Mouse (Mus musculus) thymus, adult 2 months (tissue): ENCODE data around the gene Gsn. TPM values are rescaled to one million over a fixed set of nuclear protein-coding genes. Genes with fewer than 3 reads are reported as not detected.

ENCODE experiments used
- DNase-seq: peaks from one replicate; pipeline ENCODE4 v3.0.0; 2021
- H3K27ac ChIP-seq: fragments of 200-500 bp; 2 replicates; pipeline ENCODE4 v1.5.1; 2012; ENCODE audit warnings: low read length, control low read depth; ENCODE audit not compliant: control insufficient read depth, insufficient read depth
- H3K27me3 ChIP-seq: fragments of 200-500 bp; 2 replicates; pipeline ENCODE4 v1.6.1; 2012; ENCODE audit warnings: mild to moderate bottlenecking, low read length, moderate library complexity, mixed read lengths; ENCODE audit not compliant: control insufficient read depth, insufficient read depth
- H3K36me3 ChIP-seq: fragments of 200-500 bp; 2 replicates; pipeline ENCODE4 v1.6.1; 2012; ENCODE audit warnings: mild to moderate bottlenecking, low read length, moderate library complexity; ENCODE audit not compliant: control insufficient read depth, insufficient read depth
- H3K4me1 ChIP-seq: fragments of 200-500 bp; replicated peaks from 2 replicates; pipeline ENCODE4 v1.6.1; 2012; ENCODE audit warnings: low read length; ENCODE audit not compliant: control insufficient read depth, insufficient read depth
- H3K4me3 ChIP-seq: fragments of 200-500 bp; 2 replicates; pipeline ENCODE4 v1.5.1; 2012; ENCODE audit warnings: mild to moderate bottlenecking, low read length, control low read depth, moderate library complexity; ENCODE audit not compliant: control insufficient read depth, insufficient read depth
- CTCF ChIP-seq: fragments of 200-500 bp; IDR thresholded peaks from 2 replicates; pipeline ENCODE4 v1.5.1; 2012; ENCODE audit warnings: mild to moderate bottlenecking, control low read depth, low read length, moderate library complexity, borderline replicate concordance; ENCODE audit not compliant: control insufficient read depth, poor library complexity, insufficient read depth; ENCODE audit errors: extremely low read depth
- POLR2A ChIP-seq: fragments of 200-500 bp; IDR thresholded peaks from 2 replicates; pipeline ENCODE4 v1.6.1; 2012; ENCODE audit warnings: mild to moderate bottlenecking, low read length, control low read depth, moderate library complexity; ENCODE audit not compliant: control insufficient read depth, poor library complexity, insufficient read depth; ENCODE audit errors: extremely low read depth
- WGBS: fragments of 180-500 bp; shearing (Covaris S2); methylation state at CpG from one replicate; pipeline ENCODE4 v1.1.7; 2018; 5-methylcytosine and 5-hydroxymethylcytosine counted together
- polyA plus RNA-seq: library from polyadenylated mRNA; depleted of rRNA; stranded (reverse); fragments of >200 nt; gene quantifications from 2 replicates; pipeline ENCODE4 v1.2.3, GENCODE M21; 2012

Gene Gsn
- polyA plus RNA-seq, 1 experiment: 535 TPM

DNA sequence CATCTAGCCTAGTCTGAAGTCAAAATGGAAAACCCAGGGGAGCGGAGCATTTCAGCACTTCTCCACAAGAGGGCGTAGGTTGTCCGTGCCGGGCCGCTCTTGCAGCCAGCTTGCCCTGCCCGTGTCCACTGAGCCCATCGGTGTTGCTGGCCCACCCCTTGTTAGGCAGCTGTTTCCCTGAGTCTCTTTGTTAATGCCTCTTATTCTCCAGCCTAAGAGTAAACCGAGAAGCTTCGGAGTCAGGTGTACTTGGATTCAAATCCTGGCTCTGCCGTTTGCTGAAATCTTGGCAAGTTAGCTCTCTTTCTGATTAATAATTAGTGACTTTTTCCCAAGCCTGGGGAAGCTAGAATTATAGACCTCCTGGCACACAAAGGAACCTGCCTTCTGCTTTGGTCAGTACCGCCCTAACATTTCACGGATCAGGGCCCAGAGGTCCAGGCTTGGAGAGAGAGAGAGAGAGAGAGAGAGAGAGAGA lies 41.3 kb upstream of the Gsn start:
- no peaks in the 10 kb centered on the region for H3K36me3 ChIP-seq
- H3K27me3 ChIP-seq: no peaks in the 10 kb centered on the region
- TF ChIP-seq POLR2A (no peak), CTCF (peak; percentile 90)
- peak; percentile 80 for DNase-seq
- H3K27ac ChIP-seq: no peak overlapping the region
- H3K4me1 ChIP-seq: 0 out of 2 replicates have a peak, but pooled peaks cover 2% of the 10 kb centered on the region
- no peak overlapping the region for H3K4me3 ChIP-seq
- 26% methylated on average over 12 of the region's 12 CpGs for WGBS

DNA sequence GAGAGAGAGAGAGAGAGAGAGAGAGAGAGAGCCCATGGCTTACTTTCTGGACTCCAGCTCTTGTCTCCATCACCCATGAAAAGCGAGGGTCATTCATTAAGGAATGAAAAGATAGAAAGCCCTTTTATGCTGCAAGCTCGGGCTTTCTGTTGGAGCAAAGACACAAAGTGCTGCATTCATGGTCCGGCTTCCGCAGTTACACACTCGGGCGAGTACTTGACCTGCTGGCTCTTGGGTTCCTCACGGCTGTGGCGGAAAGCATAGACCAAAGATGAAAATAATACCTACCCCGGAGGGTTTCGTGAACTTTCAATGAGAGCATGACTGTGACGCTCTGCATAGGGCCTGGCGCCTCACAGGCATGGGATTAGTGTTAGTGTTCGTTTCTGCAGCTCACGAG lies 40.8 kb upstream of the Gsn start:
- H3K36me3 ChIP-seq: no peaks in the 10 kb centered on the region
- no peak for DNase-seq
- H3K27ac ChIP-seq: no peak overlapping the region
- no peak overlapping the region for H3K4me3 ChIP-seq
- WGBS: 90% methylated on average over 14 of the region's 14 CpGs
- H3K27me3 ChIP-seq: no peaks in the 10 kb centered on the region
- TF ChIP-seq CTCF (no peak), POLR2A (no peak)
- H3K4me1 ChIP-seq: 0 out of 2 replicates have a peak, but pooled peaks cover 2% of the 10 kb centered on the region

DNA sequence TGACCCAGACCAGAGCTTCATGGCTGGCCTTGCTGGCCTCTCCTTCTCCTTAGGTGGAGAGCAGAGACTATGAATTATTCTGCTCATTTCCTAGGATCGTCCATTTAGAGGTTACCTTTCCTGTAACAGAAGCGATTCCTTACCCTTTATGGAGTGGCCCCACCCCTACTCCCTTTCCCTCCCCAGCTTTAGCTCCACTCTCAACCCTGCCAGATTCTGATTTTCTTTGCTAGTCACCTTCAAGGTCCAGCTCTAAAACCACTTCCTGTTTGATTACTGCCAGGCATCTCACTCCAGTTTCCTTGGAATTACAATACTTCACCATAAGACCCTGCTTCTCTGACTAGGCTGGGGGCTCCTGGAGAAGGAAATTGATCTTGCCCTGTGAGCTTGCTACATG lies 39.5 kb upstream of the Gsn start:
- TF ChIP-seq CTCF (no peak), POLR2A (no peak)
- 0 out of 2 replicates have a peak, but pooled peaks cover 2% of the 10 kb centered on the region for H3K4me1 ChIP-seq
- no peak overlapping the region for H3K27ac ChIP-seq
- H3K4me3 ChIP-seq: no peak overlapping the region
- DNase-seq: no peak
- no peaks in the 10 kb centered on the region for H3K27me3 ChIP-seq
- no peaks in the 10 kb centered on the region for H3K36me3 ChIP-seq
- WGBS: 95% methylated on average over 2 of the region's 2 CpGs

DNA sequence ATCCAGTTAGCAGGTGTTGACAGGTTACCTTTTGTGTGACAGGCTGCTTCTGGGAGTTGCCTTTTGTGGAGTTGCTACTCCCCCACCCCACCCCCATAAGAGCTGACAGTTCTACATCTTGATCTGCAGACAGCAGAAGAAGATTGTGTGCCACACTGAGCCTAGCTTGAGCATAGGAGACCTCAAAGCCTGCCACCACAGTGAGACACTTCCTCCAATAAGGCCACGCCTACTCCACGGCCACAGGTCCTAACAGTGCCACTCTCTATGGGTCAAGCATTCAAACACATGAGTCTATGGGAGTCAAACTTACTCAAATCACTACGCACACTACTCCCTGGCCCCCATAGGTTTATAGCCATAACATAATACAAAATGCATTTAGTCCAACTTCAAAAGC lies 37.4 kb upstream of the Gsn start:
- Histone ChIP-seq H3K27me3 (no peaks in the 10 kb centered on the region), H3K36me3 (no peaks in the 10 kb centered on the region), H3K4me1 (0 out of 2 replicates have a peak, but pooled peaks cover 2% of the 10 kb centered on the region), H3K27ac (no peak overlapping the region), H3K4me3 (no peak overlapping the region)
- WGBS: 95% methylated on average over 3 of the region's 3 CpGs
- no peak for DNase-seq
- TF ChIP-seq POLR2A: no peak
- TF ChIP-seq CTCF: no peak

DNA sequence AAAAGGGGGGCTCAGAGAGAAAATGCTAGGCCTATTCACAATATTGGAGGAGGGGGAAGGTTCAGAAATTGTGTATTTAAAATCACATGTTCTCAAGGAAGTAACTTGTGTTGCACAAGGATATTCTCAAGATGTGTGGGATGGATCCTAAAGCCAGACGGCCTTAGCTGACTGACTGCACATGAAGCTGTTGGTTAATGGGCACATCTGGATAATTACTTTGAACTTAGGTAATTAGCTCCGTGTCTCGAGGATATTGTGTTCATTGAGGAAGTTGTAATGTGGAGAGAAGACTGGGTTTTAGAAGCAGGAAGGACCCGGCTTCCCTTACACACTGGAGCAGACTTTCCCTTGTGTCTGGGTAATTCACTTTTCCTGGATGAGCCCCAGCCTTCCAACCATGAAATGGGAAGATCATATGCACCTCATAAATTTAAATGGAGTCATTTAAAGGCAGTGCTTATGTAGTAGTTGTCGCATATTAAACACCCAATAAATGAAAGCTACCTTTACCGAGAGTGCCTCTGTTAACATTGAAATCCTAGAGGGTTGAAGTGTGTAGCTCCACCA lies 33.3 kb upstream of the Gsn start:
- TF ChIP-seq POLR2A: no peak
- TF ChIP-seq CTCF: no peak
- 54% methylated on average over 6 of the region's 6 CpGs for WGBS
- DNase-seq: no peak
- Histone ChIP-seq H3K27me3 (no peaks in the 10 kb centered on the region), H3K27ac (no peak overlapping the region), H3K4me1 (peaks cover 7% of the 10 kb centered on the region), H3K36me3 (no peaks in the 10 kb centered on the region), H3K4me3 (no peak overlapping the region)

DNA sequence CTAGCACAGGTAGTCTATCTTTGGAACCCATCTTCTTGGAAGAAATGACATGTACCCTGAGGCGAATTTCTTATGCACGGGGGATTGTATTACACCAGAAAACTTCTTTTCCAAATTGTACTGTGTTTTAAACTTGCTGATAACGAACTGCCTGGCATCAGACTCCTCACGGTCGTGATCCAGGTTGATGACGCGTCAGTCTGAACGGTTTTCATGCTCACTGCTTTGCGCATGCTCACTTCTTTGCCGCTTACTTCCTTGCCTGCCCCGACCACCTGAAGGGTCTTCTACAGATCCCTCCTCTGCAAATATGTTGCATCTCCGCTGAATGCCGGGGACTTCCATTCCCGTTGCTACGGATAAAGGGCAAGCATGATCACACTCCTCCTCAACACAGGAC lies 31.9 kb upstream of the Gsn start:
- Histone ChIP-seq H3K4me3 (no peak overlapping the region), H3K36me3 (no peaks in the 10 kb centered on the region), H3K4me1 (peaks cover 5% of the 10 kb centered on the region), H3K27ac (no peak overlapping the region), H3K27me3 (no peaks in the 10 kb centered on the region)
- WGBS: 96% methylated on average over 15 of the region's 15 CpGs
- DNase-seq: no peak
- TF ChIP-seq CTCF (no peak), POLR2A (no peak)

DNA sequence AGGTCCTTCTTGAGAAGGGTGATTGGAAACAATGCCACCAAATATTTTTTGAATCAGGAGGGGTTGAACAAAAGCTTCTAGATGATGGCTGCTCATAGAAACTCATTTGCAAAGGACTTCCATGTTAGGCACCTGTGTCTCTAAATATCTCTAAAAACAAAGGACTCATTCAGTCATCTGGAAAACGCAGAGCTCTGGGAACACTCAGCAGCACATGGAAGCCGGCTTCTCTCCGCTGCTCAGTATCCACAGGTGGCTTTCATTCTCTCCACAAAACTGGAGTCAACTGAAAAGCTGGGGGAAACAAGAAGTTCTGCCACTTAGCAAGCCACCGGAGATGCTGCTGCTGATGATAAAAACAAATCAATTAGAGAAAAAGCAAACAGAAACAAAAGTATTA lies 28.0 kb upstream of the Gsn start:
- 93% methylated on average over 4 of the region's 4 CpGs for WGBS
- no peak overlapping the region for H3K4me3 ChIP-seq
- no peaks in the 10 kb centered on the region for H3K36me3 ChIP-seq
- no peak for DNase-seq
- peaks cover 13% of the 10 kb centered on the region for H3K4me1 ChIP-seq
- no peak overlapping the region for H3K27ac ChIP-seq
- TF ChIP-seq CTCF (no peak), POLR2A (no peak)
- H3K27me3 ChIP-seq: no peaks in the 10 kb centered on the region
